Mouse (Mus musculus) embryonic facial prominence, embryonic 12.5 days (tissue): Measurements from ENCODE around the gene Sult2a1. TPM values are rescaled to one million over a fixed set of nuclear protein-coding genes. Genes with fewer than 3 reads are reported as not detected.
"Not testable (repeated sequence)": the region's sequence is repeated elsewhere in the genome, so short reads cannot be mapped to it uniquely, and the experiment has no call there.

Source experiments
- ATAC-seq: fragments of 200-750 bp; cut with Nextera tagmentation; 2 replicates; pipeline ENCODE4 v1.8.0; 2017; ENCODE audit not compliant: insufficient number of reproducible peaks, insufficient read depth, low FRiP score, low TSS enrichment
- H3K27ac ChIP-seq: fragments of 300-500 bp; sonication (generic); 2 replicates; pipeline ENCODE4 v1.5.1; 2016; ENCODE audit warnings: mild to moderate bottlenecking
- H3K27me3 ChIP-seq: fragments of 300-500 bp; sonication (generic); 2 replicates; pipeline ENCODE4 v1.6.1; 2016; ENCODE audit warnings: mild to moderate bottlenecking, moderate library complexity
- H3K36me3 ChIP-seq: fragments of 300-500 bp; sonication (generic); 2 replicates; pipeline ENCODE4 v1.6.1; 2016; ENCODE audit warnings: mild to moderate bottlenecking
- H3K4me1 ChIP-seq: fragments of 300-500 bp; sonication (generic); 2 replicates; pipeline ENCODE4 v1.6.1; 2016
- H3K4me2 ChIP-seq: fragments of 300-500 bp; sonication (generic); replicated peaks from 2 replicates; pipeline ENCODE4 v1.6.1; 2016; ENCODE audit warnings: mild to moderate bottlenecking, moderate library complexity
- H3K4me3 ChIP-seq: fragments of 300-500 bp; sonication (generic); 2 replicates; pipeline ENCODE4 v1.5.1; 2016; ENCODE audit warnings: mild to moderate bottlenecking
- H3K9ac ChIP-seq: fragments of 300-500 bp; sonication (generic); 2 replicates; pipeline ENCODE4 v1.6.1; 2016; ENCODE audit warnings: mild to moderate bottlenecking, moderate library complexity
- H3K9me3 ChIP-seq: fragments of 300-500 bp; sonication (generic); 2 replicates; pipeline ENCODE4 v1.6.1; 2016; ENCODE audit warnings: mild to moderate bottlenecking, moderate library complexity
- WGBS: fragments of 180-500 bp; shearing (Covaris S2); methylation state at CpG from one replicate; pipeline ENCODE4 v1.1.7; 2016; 5-methylcytosine and 5-hydroxymethylcytosine counted together
- polyA plus RNA-seq: library from polyadenylated mRNA; unstranded; fragments of >200 nt; fragmentation: Nextera tagmentation; extraction: Ambion mirVana; gene quantifications from 2 replicates; pipeline ENCODE4 v1.2.1, GENCODE M21; 2016

The Sult2a1 gene
- polyA plus RNA-seq, result not detected in 2 replicates

GRCm38 (mm10) chr7:13837309-13837708, at the start of gene Sult2a1:
TSS of gene Sult2a1 (minus strand) at chr7:13837409.
- not testable (repeated sequence) for H3K9me3 ChIP-seq, H3K4me1 ChIP-seq, H3K9ac ChIP-seq, H3K36me3 ChIP-seq, H3K4me2 ChIP-seq, H3K4me3 ChIP-seq, H3K27ac ChIP-seq, H3K27me3 ChIP-seq, ATAC-seq
- WGBS, result 78% methylated on average over 1 of the region's 2 CpGs

- H3K27me3 ChIP-seq, result no peaks in the 10 kb centered on the region
- H3K27ac ChIP-seq, result no peak overlapping the region
- H3K36me3 ChIP-seq, result no peaks in the 10 kb centered on the region
- 87% methylated on average over 1 of the region's 1 CpGs for WGBS
- no peak overlapping the region for H3K4me2 ChIP-seq
- no peak for ATAC-seq
- peaks cover 13% of the 10 kb centered on the region for H3K9me3 ChIP-seq
- no peak overlapping the region for H3K9ac ChIP-seq
- no peak overlapping the region for H3K4me3 ChIP-seq
- H3K4me1 ChIP-seq, result no peaks in the 10 kb centered on the region
Measured at GRCm38 (mm10) chr7:13813913-13814312, 23.3 kb downstream of the Sult2a1 start.

Other genes with a start within 250 kb of the Sult2a1 start
- gene Sult2a5, start 213.4 kb downstream of the Sult2a1 start, polyA plus RNA-seq, result not detected in 2 replicates
- not detected in 2 replicates for gene Sult2a2, start 103.9 kb downstream of the Sult2a1 start, polyA plus RNA-seq
- gene Sult2a4, start 152.2 kb upstream of the Sult2a1 start, polyA plus RNA-seq, result not detected in 2 replicates